Mouse (Mus musculus) v-Abl transformed pro-B cells (cell line): ENCODE measurements around the gene S100a6.

Experiments
- in situ Hi-C, 2 experiments: fragments of 400-800 bp; cut with MboI; formaldehyde crosslinking; loops; one replicate each; pipeline ENCODE4 v1.15.1; 2025; ENCODE audit not compliant: unreplicated experiment in 2 of 2

Gene S100a6

DNA sequence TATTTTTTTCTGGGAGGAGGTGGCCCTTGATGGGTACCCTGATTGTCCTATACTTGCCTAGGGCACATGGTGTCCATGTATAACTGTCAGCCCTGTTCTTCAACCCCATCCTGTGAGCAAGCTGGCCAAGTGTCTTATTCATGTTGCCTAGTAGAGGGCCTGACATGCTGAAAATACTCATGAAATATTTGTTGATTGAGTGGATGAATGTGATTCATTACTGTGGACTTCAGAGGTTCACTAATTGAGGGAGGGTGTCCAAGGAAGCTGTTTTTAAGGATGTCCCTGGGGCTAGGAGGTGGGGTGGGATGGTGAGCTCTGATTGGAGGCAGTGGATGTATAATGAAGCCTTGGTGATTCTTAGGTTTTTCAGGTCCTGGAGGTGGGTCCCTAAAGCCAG, 41.0 kb downstream of the S100a6 start, which contains the start of gene S100a7a:
S100a7a (plus strand) TSS at position 301 of the 400 bp plus-strand sequence.
- in situ Hi-C loops = loop anchor here (5.0 to 25.0 kb wide), 2 partner anchors 231 to 1116 kb away; no protein-coding TSS in a partner anchor

- in situ Hi-C loops = loop anchor here in 1 of 2 experiments (25.0 kb wide), 1 partner anchor 1120 kb away; no protein-coding TSS in a partner anchor
Measured at GRCm38 (mm10) chr3:90657405-90657804, 44.7 kb downstream of the S100a6 start.

- in situ Hi-C loops = loop anchor here in 1 of 2 experiments (25.0 kb wide), 1 partner anchor 1122 kb away; no protein-coding TSS in a partner anchor
Measured at GRCm38 (mm10) chr3:90659364-90660044, 46.8 kb downstream of the S100a6 start.

DNA sequence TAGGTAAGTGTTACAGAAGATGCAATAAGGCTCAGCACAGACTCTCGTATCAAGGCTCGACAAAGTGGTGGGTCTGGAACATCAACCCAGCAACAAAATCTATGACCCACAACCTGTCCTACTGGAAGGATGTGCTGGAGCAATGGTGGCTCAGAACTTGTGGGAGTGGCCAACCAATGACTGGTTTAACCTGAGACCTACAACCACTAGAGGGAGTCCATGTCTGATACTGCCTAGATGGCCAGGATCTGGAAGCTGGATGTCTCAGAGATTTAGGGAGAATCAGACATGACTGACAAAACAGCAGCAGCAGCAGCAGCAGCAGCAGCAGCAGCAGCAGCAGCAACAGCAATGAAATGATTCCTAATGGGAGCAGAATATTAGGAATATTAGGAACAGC, 51.5 kb downstream of the S100a6 start:
- in situ Hi-C loops = loop anchor here in 1 of 2 experiments (25.0 kb wide), 1 partner anchor 1127 kb away; no protein-coding TSS in a partner anchor

- in situ Hi-C loops = loop anchor here in 1 of 2 experiments (25.0 kb wide), 1 partner anchor 1132 kb away; no protein-coding TSS in a partner anchor
Measured at GRCm38 (mm10) chr3:90668846-90669245, 56.2 kb downstream of the S100a6 start, which contains the start of gene S100a8. S100a8 (plus strand) TSS chr3:90668978.
